Mouse (Mus musculus) bone marrow macrophage, adult 2 months (primary cell): ENCODE data around the gene Pax7.

Experiments used
- CTCF ChIP-seq: IDR thresholded peaks from 2 replicates; pipeline ENCODE4 v1.5.1; 2012; ENCODE audit warnings: low read depth, mild to moderate bottlenecking, low read length, moderate library complexity
- POLR2A ChIP-seq: IDR thresholded peaks from 2 replicates; pipeline ENCODE4 v1.6.1; 2012; ENCODE audit warnings: mild to moderate bottlenecking, low read depth, low read length, borderline replicate concordance

DNA sequence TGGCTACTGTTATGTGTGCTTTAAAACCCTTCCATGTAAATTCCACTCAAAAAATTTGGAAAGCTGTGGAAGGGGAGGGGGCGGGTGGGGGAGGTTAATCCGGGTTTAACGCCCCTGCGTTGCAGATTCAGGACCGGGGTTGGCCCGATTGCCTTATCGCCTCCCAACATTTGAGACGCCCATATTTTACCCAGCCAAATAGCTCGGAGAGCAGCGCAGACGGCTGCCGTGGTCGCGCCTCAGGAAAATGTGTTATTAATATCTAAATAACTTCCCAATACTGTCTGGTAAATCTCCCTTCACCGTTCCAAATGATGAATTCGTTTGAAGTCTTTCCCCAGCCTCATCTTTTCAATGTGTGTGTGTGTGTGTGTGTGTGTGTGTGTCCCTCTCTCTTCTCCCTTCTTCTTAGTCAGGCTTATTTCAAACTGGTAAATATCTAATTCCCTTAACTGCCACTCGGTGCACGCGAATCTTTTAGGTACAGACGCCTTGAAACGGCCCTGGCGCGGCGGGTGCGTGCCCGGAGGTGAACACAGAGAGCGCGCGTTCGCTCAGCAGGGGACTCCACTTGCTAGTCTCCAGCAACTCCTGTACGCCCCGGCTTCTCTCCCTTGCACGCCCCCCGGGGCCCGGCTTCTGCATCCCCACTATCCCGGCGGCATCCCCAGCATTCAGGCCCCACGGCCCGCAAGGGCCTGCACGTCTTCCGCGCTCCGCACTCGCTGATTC lies 10.0 kb downstream of the Pax7 start:
- no peak for TF ChIP-seq CTCF
- no peak for TF ChIP-seq POLR2A
